Mouse (Mus musculus) cortical plate, adult 2 months (tissue): ENCODE data around the gene Wrap53.

Source experiments
- CTCF ChIP-seq: fragments of 200-500 bp; IDR thresholded peaks from 2 replicates; pipeline ENCODE4 v1.5.1; 2011; ENCODE audit warnings: mild to moderate bottlenecking, control low read depth, low read length; ENCODE audit not compliant: insufficient read depth; ENCODE audit errors: extremely low read depth
- POLR2A ChIP-seq: fragments of 200-500 bp; IDR thresholded peaks from 2 replicates; pipeline ENCODE4 v1.6.1; 2011; ENCODE audit warnings: mild to moderate bottlenecking, low read length, control low read depth; ENCODE audit not compliant: insufficient read depth; ENCODE audit errors: extremely low read depth

- TF ChIP-seq CTCF, result no peak
- TF ChIP-seq POLR2A, result 0 out of 2 replicates have a peak, but pooled peaks have one; percentile 19
Measured at GRCm38 (mm10) chr11:69552622-69553340, 27.3 kb downstream of the Wrap53 start.
